Mouse (Mus musculus) hindbrain, embryonic 11.5 days (tissue): ENCODE results near the gene Snx9. TPM values are rescaled to one million over a fixed set of nuclear protein-coding genes. Genes with fewer than 3 reads are reported as not detected.

Source experiments
- ATAC-seq: fragments of 200-750 bp; cut with Nextera tagmentation; 2 replicates; pipeline ENCODE4 v1.8.0; 2017; ENCODE audit warnings: mild to moderate bottlenecking, moderate TSS enrichment, moderate library complexity; ENCODE audit not compliant: low FRiP score
- DNase-seq: peaks from one replicate; pipeline ENCODE4 v3.0.0-alpha.2; 2015; ENCODE audit warnings: low spot score
- H3K27ac ChIP-seq: fragments of 300-500 bp; sonication (generic); 2 replicates; pipeline ENCODE4 v1.5.1; 2014; ENCODE audit warnings: mild to moderate bottlenecking, low read depth, low read length
- H3K27me3 ChIP-seq: fragments of 300-500 bp; sonication (generic); 2 replicates; pipeline ENCODE4 v1.6.1; 2014; ENCODE audit warnings: mild to moderate bottlenecking, low read length, moderate library complexity, mixed read lengths; ENCODE audit not compliant: control insufficient read depth, insufficient read depth
- H3K36me3 ChIP-seq: fragments of 300-500 bp; sonication (generic); 2 replicates; pipeline ENCODE4 v1.6.1; 2014; ENCODE audit warnings: mild to moderate bottlenecking, low read length, moderate library complexity, mixed read lengths; ENCODE audit not compliant: control insufficient read depth, insufficient read depth
- H3K4me1 ChIP-seq: fragments of 300-500 bp; sonication (generic); replicated peaks from 2 replicates; pipeline ENCODE4 v1.6.1; 2014; ENCODE audit warnings: low read length, mixed read lengths; ENCODE audit not compliant: control insufficient read depth, insufficient read depth
- H3K4me2 ChIP-seq: fragments of 300-500 bp; sonication (generic); replicated peaks from 2 replicates; pipeline ENCODE4 v1.6.1; 2014; ENCODE audit warnings: mild to moderate bottlenecking, low read depth, low read length
- H3K4me3 ChIP-seq: fragments of 300-500 bp; sonication (generic); 2 replicates; pipeline ENCODE4 v1.5.1; 2014; ENCODE audit warnings: low read depth, low read length
- H3K9ac ChIP-seq: fragments of 300-500 bp; sonication (generic); 2 replicates; pipeline ENCODE4 v1.6.1; 2014; ENCODE audit warnings: low read depth, low read length
- H3K9me3 ChIP-seq: fragments of 300-500 bp; sonication (generic); 2 replicates; pipeline ENCODE4 v1.6.1; 2016; ENCODE audit warnings: low read length; ENCODE audit not compliant: control insufficient read depth
- WGBS: fragments of 180-500 bp; shearing (Covaris S2); extraction: QIAGEN DNeasy Blood & Tissue Kit; methylation state at CpG from one replicate; pipeline ENCODE4 v1.1.7; 2014; 5-methylcytosine and 5-hydroxymethylcytosine counted together
- polyA plus RNA-seq: library from polyadenylated mRNA; unstranded; fragments of >200 nt; fragmentation: Nextera tagmentation; extraction: Ambion mirVana; gene quantifications from 2 replicates; pipeline ENCODE4 v1.2.1, GENCODE M21; 2014

The Snx9 gene
- polyA plus RNA-seq, 1 experiment from 2014 or later, result 22.5 TPM

GRCm38 (mm10) chr17:5834166-5834565 is 7.0 kb upstream of the Snx9 start:
- no peak for DNase-seq
- WGBS, result 88% methylated on average over 3 of the region's 3 CpGs
- H3K27me3 ChIP-seq, result no peaks in the 10 kb centered on the region

GRCm38 (mm10) chr17:5834798-5835328 is 6.3 kb upstream of the Snx9 start:
- Histone ChIP-seq H3K9me3 (no peaks in the 10 kb centered on the region), H3K9ac (no peak overlapping the region), H3K27me3 (no peaks in the 10 kb centered on the region), H3K27ac (no peak overlapping the region), H3K4me1 (no peaks in the 10 kb centered on the region), H3K36me3 (no peaks in the 10 kb centered on the region), H3K4me3 (no peak overlapping the region), H3K4me2 (no peak overlapping the region)
- DNase-seq, result no peak
- WGBS, result 75% methylated on average over 3 of the region's 3 CpGs
- no peak for ATAC-seq

More at GRCm38 (mm10) chr17:5834166-5834565, 7.0 kb upstream of the Snx9 start:
- H3K27ac ChIP-seq, result no peak overlapping the region
- H3K4me2 ChIP-seq, result no peak overlapping the region
- no peaks in the 10 kb centered on the region for H3K36me3 ChIP-seq
- H3K9ac ChIP-seq, result no peak overlapping the region
- no peaks in the 10 kb centered on the region for H3K9me3 ChIP-seq
- no peaks in the 10 kb centered on the region for H3K4me1 ChIP-seq
- no peak for ATAC-seq
- H3K4me3 ChIP-seq, result no peak overlapping the region

GRCm38 (mm10) chr17:5839549-5840240 is 1.4 kb upstream of the Snx9 start:
- DNase-seq (no peak), ATAC-seq (no peak)
- no peak overlapping the region for H3K27ac ChIP-seq
- no peak overlapping the region for H3K4me3 ChIP-seq
- H3K27me3 ChIP-seq, result no peaks in the 10 kb centered on the region
- 82% methylated on average over 5 of the region's 5 CpGs for WGBS
- no peaks in the 10 kb centered on the region for H3K4me1 ChIP-seq
- no peak overlapping the region for H3K9ac ChIP-seq
- no peak overlapping the region for H3K4me2 ChIP-seq
- no peaks in the 10 kb centered on the region for H3K9me3 ChIP-seq
- no peaks in the 10 kb centered on the region for H3K36me3 ChIP-seq

GRCm38 (mm10) chr17:5840550-5841127 is 490 bp upstream of the Snx9 start:
- H3K27ac ChIP-seq, result peak overlapping the region; percentile 94
- H3K4me1 ChIP-seq, result no peaks in the 10 kb centered on the region
- no peaks in the 10 kb centered on the region for H3K36me3 ChIP-seq
- ATAC-seq, result peak; percentile 64
- H3K4me2 ChIP-seq, result peak overlapping the region; percentile 74
- DNase-seq, result peak; percentile 75
- peak overlapping the region; percentile 79 for H3K4me3 ChIP-seq
- H3K9ac ChIP-seq, result peak overlapping the region; percentile 96
- no peaks in the 10 kb centered on the region for H3K27me3 ChIP-seq
- H3K9me3 ChIP-seq, result no peaks in the 10 kb centered on the region
- 6% methylated on average over 28 of the region's 32 CpGs for WGBS

GRCm38 (mm10) chr17:5841943-5842273 is 779 bp downstream of the Snx9 start:
- DNase-seq (no peak), ATAC-seq (no peak)
- Histone ChIP-seq H3K27me3 (no peaks in the 10 kb centered on the region), H3K4me2 (peak overlapping the region; percentile 74), H3K4me1 (0 out of 2 replicates have a peak, but pooled peaks cover 2% of the 10 kb centered on the region), H3K4me3 (peak overlapping the region; percentile 79), H3K9ac (peak overlapping the region; percentile 96), H3K9me3 (no peaks in the 10 kb centered on the region), H3K36me3 (no peaks in the 10 kb centered on the region), H3K27ac (peak overlapping the region; percentile 94)
- 0% methylated on average over 7 of the region's 7 CpGs for WGBS

- H3K36me3 ChIP-seq, result no peaks in the 10 kb centered on the region
- 0 out of 2 replicates have a peak, but pooled peaks cover 2% of the 10 kb centered on the region for H3K4me1 ChIP-seq
- no peaks in the 10 kb centered on the region for H3K27me3 ChIP-seq
- H3K9ac ChIP-seq, result no peak overlapping the region
- no peak overlapping the region for H3K4me2 ChIP-seq
- no peak for DNase-seq
- no peak for ATAC-seq
- no peak overlapping the region for H3K4me3 ChIP-seq
- H3K9me3 ChIP-seq, result no peaks in the 10 kb centered on the region
- H3K27ac ChIP-seq, result no peak overlapping the region
- WGBS, result 81% methylated on average over 9 of the region's 9 CpGs
Observed at GRCm38 (mm10) chr17:5842988-5843640, 2.0 kb downstream of the Snx9 start.

- Histone ChIP-seq H3K9me3 (no peaks in the 10 kb centered on the region), H3K9ac (no peak overlapping the region), H3K4me3 (no peak overlapping the region), H3K36me3 (no peaks in the 10 kb centered on the region), H3K4me1 (0 out of 2 replicates have a peak, but pooled peaks cover 2% of the 10 kb centered on the region), H3K27ac (no peak overlapping the region), H3K27me3 (no peaks in the 10 kb centered on the region), H3K4me2 (no peak overlapping the region)
- WGBS, result 93% methylated on average over 7 of the region's 7 CpGs
- no peak for DNase-seq
- no peak for ATAC-seq
Observed at GRCm38 (mm10) chr17:5843641-5843990, 2.5 kb downstream of the Snx9 start.

- DNase-seq (no peak), ATAC-seq (no peak)
- Histone ChIP-seq H3K36me3 (no peaks in the 10 kb centered on the region), H3K9me3 (no peaks in the 10 kb centered on the region), H3K4me1 (peaks cover 5% of the 10 kb centered on the region; the same call in 1 of the 2 replicates), H3K4me2 (no peak overlapping the region), H3K9ac (no peak overlapping the region), H3K4me3 (no peak overlapping the region), H3K27ac (no peak overlapping the region), H3K27me3 (no peaks in the 10 kb centered on the region)
- WGBS, result 90% methylated on average over 4 of the region's 4 CpGs
Observed at GRCm38 (mm10) chr17:5845376-5845775, 4.2 kb downstream of the Snx9 start.
